Mouse (Mus musculus) liver, embryonic 14.5 days (tissue): ENCODE results near the gene Tnp1.

Source experiments
- CTCF ChIP-seq: IDR thresholded peaks from 2 replicates; pipeline ENCODE4 v1.5.1; 2016; ENCODE audit warnings: antibody characterized with exemption, low read depth, control low read depth
- EP300 ChIP-seq: IDR thresholded peaks from 2 replicates; pipeline ENCODE4 v1.6.1; 2016; ENCODE audit warnings: antibody characterized with exemption, low read depth

- TF ChIP-seq EP300 (peak; percentile 73), CTCF (no peak)
Observed at GRCm38 (mm10) chr1:73036536-73036935, 20.8 kb upstream of the Tnp1 start.
